Mouse (Mus musculus): ENCODE data around the gene Brpf3. TPM values are rescaled to one million over a fixed set of nuclear protein-coding genes. Genes with fewer than 3 reads are reported as not detected.

Gene Brpf3
- polyA plus RNA-seq, 1 experiment from 2014 or later: 12.9 TPM

- Histone ChIP-seq H3K9ac (ENCODE audit: low read length) (no peak overlapping the region), H3K4me2 (ENCODE audit: low read length) (no peak overlapping the region), H3K9me3 (ENCODE audit: control insufficient read depth, low read length) (no peaks in the 10 kb centered on the region), H3K27ac (ENCODE audit: low read depth) (no peak overlapping the region), H3K4me1 (replicated peaks; ENCODE audit: control insufficient read depth, insufficient read depth, low read length) (no peaks in the 10 kb centered on the region; the same call in 1 of the 2 replicates), H3K36me3 (ENCODE audit: control insufficient read depth, insufficient read depth, low read length) (no peaks in the 10 kb centered on the region), H3K4me3 (ENCODE audit: low read depth, low read length) (no peak overlapping the region), H3K27me3 (replicated peaks; ENCODE audit: control insufficient read depth, insufficient read depth, low read length) (no peaks in the 10 kb centered on the region)
- 36% methylated on average over 9 of the region's 9 CpGs for WGBS
- ATAC-seq (replicated peaks; ENCODE audit: low FRiP score, low TSS enrichment, low read depth) (no peak), DNase-seq (ENCODE audit: low spot score) (no peak)
These were observed 68.7 kb downstream of the Brpf3 start for GRCm38 (mm10) chr17:28869412-28870110.

DNA sequence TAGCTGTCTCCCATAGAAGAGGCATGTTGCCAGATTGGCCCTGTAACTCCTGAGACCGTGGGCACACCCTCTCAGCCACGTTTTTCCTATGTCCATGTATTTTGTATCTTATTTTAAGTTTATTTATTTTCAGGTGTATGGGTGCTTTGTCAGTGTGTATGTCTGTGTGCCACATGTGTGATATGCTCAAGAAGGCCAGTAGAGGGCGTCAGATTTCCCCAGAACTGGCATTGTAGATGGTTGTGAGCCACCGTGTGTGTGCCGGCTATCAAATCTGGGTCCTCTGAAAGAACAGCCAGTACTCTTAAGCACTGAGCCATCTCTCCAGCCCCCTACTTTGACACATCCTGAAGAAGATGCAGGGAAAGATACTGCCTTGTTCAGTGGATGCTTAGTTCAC is 69.5 kb downstream of the Brpf3 start:
- DNase-seq (ENCODE audit: low spot score): no peak
- no peaks in the 10 kb centered on the region for H3K36me3 ChIP-seq (ENCODE audit: control insufficient read depth, insufficient read depth, low read length)
- no peaks in the 10 kb centered on the region for H3K9me3 ChIP-seq (ENCODE audit: control insufficient read depth, low read length)
- H3K4me2 ChIP-seq (ENCODE audit: low read length): no peak overlapping the region
- no peak overlapping the region for H3K4me3 ChIP-seq (ENCODE audit: low read depth, low read length)
- H3K27ac ChIP-seq (ENCODE audit: low read depth): no peak overlapping the region
- 71% methylated on average over 5 of the region's 5 CpGs for WGBS
- no peak for ATAC-seq (replicated peaks; ENCODE audit: low FRiP score, low TSS enrichment, low read depth)
- peaks cover 4% of the 10 kb centered on the region; the same call in 1 of the 2 replicates for H3K4me1 ChIP-seq (replicated peaks; ENCODE audit: control insufficient read depth, insufficient read depth, low read length)
- H3K27me3 ChIP-seq (replicated peaks; ENCODE audit: control insufficient read depth, insufficient read depth, low read length): no peaks in the 10 kb centered on the region
- H3K9ac ChIP-seq (ENCODE audit: low read length): no peak overlapping the region

- Histone ChIP-seq H3K27ac (ENCODE audit: low read depth) (no peak overlapping the region), H3K9me3 (ENCODE audit: control insufficient read depth, low read length) (no peaks in the 10 kb centered on the region), H3K9ac (ENCODE audit: low read length) (no peak overlapping the region), H3K36me3 (ENCODE audit: control insufficient read depth, insufficient read depth, low read length) (no peaks in the 10 kb centered on the region), H3K4me2 (ENCODE audit: low read length) (no peak overlapping the region), H3K4me3 (ENCODE audit: low read depth, low read length) (no peak overlapping the region), H3K4me1 (replicated peaks; ENCODE audit: control insufficient read depth, insufficient read depth, low read length) (peaks cover 5% of the 10 kb centered on the region; the same call in 1 of the 2 replicates), H3K27me3 (replicated peaks; ENCODE audit: control insufficient read depth, insufficient read depth, low read length) (no peaks in the 10 kb centered on the region)
- DNase-seq (ENCODE audit: low spot score) (no peak), ATAC-seq (replicated peaks; ENCODE audit: low FRiP score, low TSS enrichment, low read depth) (no peak)
- WGBS: 77% methylated on average over 11 of the region's 11 CpGs
These were observed 70.9 kb downstream of the Brpf3 start for GRCm38 (mm10) chr17:28871831-28872230.

- WGBS: 87% methylated on average over 7 of the region's 7 CpGs
These were observed 71.4 kb downstream of the Brpf3 start for GRCm38 (mm10) chr17:28872322-28872721.

GRCm38 (mm10) chr17:28874216-28874615 is 73.3 kb downstream of the Brpf3 start:
- H3K9me3 ChIP-seq (ENCODE audit: control insufficient read depth, low read length): no peaks in the 10 kb centered on the region
- H3K36me3 ChIP-seq (ENCODE audit: control insufficient read depth, insufficient read depth, low read length): no peaks in the 10 kb centered on the region
- no peak overlapping the region for H3K9ac ChIP-seq (ENCODE audit: low read length)
- H3K4me1 ChIP-seq (replicated peaks; ENCODE audit: control insufficient read depth, insufficient read depth, low read length): peaks cover 5% of the 10 kb centered on the region; the same call in 1 of the 2 replicates
- ATAC-seq (replicated peaks; ENCODE audit: low FRiP score, low TSS enrichment, low read depth) (no peak), DNase-seq (ENCODE audit: low spot score) (no peak)
- no peak overlapping the region for H3K4me3 ChIP-seq (ENCODE audit: low read depth, low read length)
- no peaks in the 10 kb centered on the region for H3K27me3 ChIP-seq (replicated peaks; ENCODE audit: control insufficient read depth, insufficient read depth, low read length)
- H3K4me2 ChIP-seq (ENCODE audit: low read length): no peak overlapping the region
- 79% methylated on average over 4 of the region's 4 CpGs for WGBS
- H3K27ac ChIP-seq (ENCODE audit: low read depth): no peak overlapping the region

More at GRCm38 (mm10) chr17:28872322-28872721, 71.4 kb downstream of the Brpf3 start:
- Histone ChIP-seq H3K4me2 (ENCODE audit: low read length) (no peak overlapping the region), H3K4me1 (replicated peaks; ENCODE audit: control insufficient read depth, insufficient read depth, low read length) (peaks cover 5% of the 10 kb centered on the region; the same call in 1 of the 2 replicates), H3K4me3 (ENCODE audit: low read depth, low read length) (no peak overlapping the region), H3K27me3 (replicated peaks; ENCODE audit: control insufficient read depth, insufficient read depth, low read length) (no peaks in the 10 kb centered on the region), H3K36me3 (ENCODE audit: control insufficient read depth, insufficient read depth, low read length) (no peaks in the 10 kb centered on the region), H3K9ac (ENCODE audit: low read length) (no peak overlapping the region), H3K9me3 (ENCODE audit: control insufficient read depth, low read length) (no peaks in the 10 kb centered on the region), H3K27ac (ENCODE audit: low read depth) (no peak overlapping the region)
- no peak for ATAC-seq (replicated peaks; ENCODE audit: low FRiP score, low TSS enrichment, low read depth)
- DNase-seq (ENCODE audit: low spot score): no peak

GRCm38 (mm10) chr17:28874825-28875224 is 73.9 kb downstream of the Brpf3 start:
- H3K27me3 ChIP-seq (replicated peaks; ENCODE audit: control insufficient read depth, insufficient read depth, low read length): no peaks in the 10 kb centered on the region
- no peak for ATAC-seq (replicated peaks; ENCODE audit: low FRiP score, low TSS enrichment, low read depth)

GRCm38 (mm10) chr17:28875316-28875715 is 74.4 kb downstream of the Brpf3 start:
- Histone ChIP-seq H3K4me2 (ENCODE audit: low read length) (no peak overlapping the region), H3K9me3 (ENCODE audit: control insufficient read depth, low read length) (no peaks in the 10 kb centered on the region), H3K27me3 (replicated peaks; ENCODE audit: control insufficient read depth, insufficient read depth, low read length) (no peaks in the 10 kb centered on the region), H3K27ac (ENCODE audit: low read depth) (no peak overlapping the region), H3K4me3 (ENCODE audit: low read depth, low read length) (no peak overlapping the region), H3K4me1 (replicated peaks; ENCODE audit: control insufficient read depth, insufficient read depth, low read length) (0 out of 2 replicates have a peak, but pooled peaks cover 5% of the 10 kb centered on the region), H3K36me3 (ENCODE audit: control insufficient read depth, insufficient read depth, low read length) (no peaks in the 10 kb centered on the region), H3K9ac (ENCODE audit: low read length) (no peak overlapping the region)
- ATAC-seq (replicated peaks; ENCODE audit: low FRiP score, low TSS enrichment, low read depth) (no peak), DNase-seq (ENCODE audit: low spot score) (peak; percentile 69)
- WGBS: 38% methylated on average over 8 of the region's 8 CpGs

More at GRCm38 (mm10) chr17:28874825-28875224, 73.9 kb downstream of the Brpf3 start:
- no peaks in the 10 kb centered on the region for H3K9me3 ChIP-seq (ENCODE audit: control insufficient read depth, low read length)
- H3K4me3 ChIP-seq (ENCODE audit: low read depth, low read length): no peak overlapping the region
- H3K9ac ChIP-seq (ENCODE audit: low read length): no peak overlapping the region
- peaks cover 5% of the 10 kb centered on the region; the same call in 1 of the 2 replicates for H3K4me1 ChIP-seq (replicated peaks; ENCODE audit: control insufficient read depth, insufficient read depth, low read length)
- H3K27ac ChIP-seq (ENCODE audit: low read depth): no peak overlapping the region
- DNase-seq (ENCODE audit: low spot score): no peak
- H3K4me2 ChIP-seq (ENCODE audit: low read length): no peak overlapping the region
- no peaks in the 10 kb centered on the region for H3K36me3 ChIP-seq (ENCODE audit: control insufficient read depth, insufficient read depth, low read length)
- 65% methylated on average over 7 of the region's 7 CpGs for WGBS

GRCm38 (mm10) chr17:28876331-28876730 is 75.4 kb downstream of the Brpf3 start:
- 71% methylated on average over 5 of the region's 5 CpGs for WGBS
- Histone ChIP-seq H3K9me3 (ENCODE audit: control insufficient read depth, low read length) (no peaks in the 10 kb centered on the region), H3K4me2 (ENCODE audit: low read length) (no peak overlapping the region), H3K27ac (ENCODE audit: low read depth) (no peak overlapping the region), H3K9ac (ENCODE audit: low read length) (no peak overlapping the region), H3K4me1 (replicated peaks; ENCODE audit: control insufficient read depth, insufficient read depth, low read length) (0 out of 2 replicates have a peak, but pooled peaks cover 5% of the 10 kb centered on the region), H3K36me3 (ENCODE audit: control insufficient read depth, insufficient read depth, low read length) (no peaks in the 10 kb centered on the region), H3K4me3 (ENCODE audit: low read depth, low read length) (no peak overlapping the region), H3K27me3 (replicated peaks; ENCODE audit: control insufficient read depth, insufficient read depth, low read length) (no peaks in the 10 kb centered on the region)
- DNase-seq (ENCODE audit: low spot score) (no peak), ATAC-seq (replicated peaks; ENCODE audit: low FRiP score, low TSS enrichment, low read depth) (no peak)

DNA sequence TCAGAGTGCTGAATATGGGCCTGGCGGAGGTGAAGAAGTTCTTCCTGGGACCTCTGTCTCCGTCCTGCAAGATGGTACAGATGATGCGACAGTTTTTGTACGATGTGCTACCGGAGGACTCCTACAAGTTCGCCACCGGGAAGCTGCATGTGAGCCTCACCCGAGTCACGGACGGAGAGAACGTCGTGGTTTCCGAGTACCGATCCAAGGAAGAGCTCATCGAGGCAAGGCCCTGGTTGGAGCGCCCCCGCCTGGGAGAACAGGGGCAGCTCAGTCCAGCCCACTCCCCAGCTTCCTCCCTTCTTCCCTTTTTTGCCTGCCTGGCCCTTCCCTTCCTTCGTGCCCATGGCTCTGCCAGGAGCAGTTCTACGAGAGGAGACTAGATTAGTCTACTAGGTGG is 75.9 kb downstream of the Brpf3 start:
- 23% methylated on average over 19 of the region's 19 CpGs for WGBS
- 0 out of 2 replicates have a peak, but pooled peaks cover 5% of the 10 kb centered on the region for H3K4me1 ChIP-seq (replicated peaks; ENCODE audit: control insufficient read depth, insufficient read depth, low read length)
- no peaks in the 10 kb centered on the region for H3K27me3 ChIP-seq (replicated peaks; ENCODE audit: control insufficient read depth, insufficient read depth, low read length)
- H3K4me3 ChIP-seq (ENCODE audit: low read depth, low read length): no peak overlapping the region
- DNase-seq (ENCODE audit: low spot score) (no peak), ATAC-seq (replicated peaks; ENCODE audit: low FRiP score, low TSS enrichment, low read depth) (0 out of 2 replicates have a peak, but pooled peaks have one; percentile 10)
- no peaks in the 10 kb centered on the region for H3K9me3 ChIP-seq (ENCODE audit: control insufficient read depth, low read length)
- peak overlapping the region; percentile 30 for H3K4me2 ChIP-seq (ENCODE audit: low read length)
- no peak overlapping the region for H3K27ac ChIP-seq (ENCODE audit: low read depth)
- H3K36me3 ChIP-seq (ENCODE audit: control insufficient read depth, insufficient read depth, low read length): no peaks in the 10 kb centered on the region
- no peak overlapping the region for H3K9ac ChIP-seq (ENCODE audit: low read length)
